Mouse (Mus musculus): ENCODE data around the gene Tmem14c.

The Tmem14c gene

GRCm38 (mm10) chr13:41015829-41016634 is at the start of gene Tmem14c:
Gene Tmem14c (plus strand): TSS chr13:41016292.
- peak; percentile 23; the same call in 1 of the 2 replicates for TF ChIP-seq GATA4 (IDR thresholded peaks at IDR 0.05; ENCODE audit: insufficient replicate concordance, low read length)

- no peak for TF ChIP-seq GATA4 (IDR thresholded peaks at IDR 0.05; ENCODE audit: insufficient replicate concordance, low read length)
Observed at GRCm38 (mm10) chr13:40967609-40968008, 48.5 kb upstream of the Tmem14c start.

- TF ChIP-seq GATA4 (IDR thresholded peaks at IDR 0.05; ENCODE audit: insufficient replicate concordance, low read length) = no peak
Observed at GRCm38 (mm10) chr13:40968564-40968963, 47.5 kb upstream of the Tmem14c start.

- TF ChIP-seq GATA4 (IDR thresholded peaks at IDR 0.05; ENCODE audit: insufficient replicate concordance, low read length) = no peak
Observed at GRCm38 (mm10) chr13:40969761-40970390, 46.2 kb upstream of the Tmem14c start.

GRCm38 (mm10) chr13:40971261-40971660 is 44.8 kb upstream of the Tmem14c start:
- no peak for TF ChIP-seq GATA4 (IDR thresholded peaks at IDR 0.05; ENCODE audit: insufficient replicate concordance, low read length)

GRCm38 (mm10) chr13:40971831-40972230 is 44.3 kb upstream of the Tmem14c start:
- no peak for TF ChIP-seq GATA4 (IDR thresholded peaks at IDR 0.05; ENCODE audit: insufficient replicate concordance, low read length)

- TF ChIP-seq GATA4 (IDR thresholded peaks at IDR 0.05; ENCODE audit: insufficient replicate concordance, low read length) = no peak
Observed at GRCm38 (mm10) chr13:40972976-40973375, 43.1 kb upstream of the Tmem14c start.

- TF ChIP-seq GATA4 (IDR thresholded peaks at IDR 0.05; ENCODE audit: insufficient replicate concordance, low read length) = no peak
Observed at GRCm38 (mm10) chr13:40977609-40978008, 38.5 kb upstream of the Tmem14c start.

GRCm38 (mm10) chr13:40978652-40979051 is 37.4 kb upstream of the Tmem14c start:
- peak; percentile 58 for TF ChIP-seq GATA4 (IDR thresholded peaks at IDR 0.05; ENCODE audit: insufficient replicate concordance, low read length)

GRCm38 (mm10) chr13:40979321-40979720 is 36.8 kb upstream of the Tmem14c start:
- no peak for TF ChIP-seq GATA4 (IDR thresholded peaks at IDR 0.05; ENCODE audit: insufficient replicate concordance, low read length)

GRCm38 (mm10) chr13:40982759-40983158 is 33.3 kb upstream of the Tmem14c start:
- TF ChIP-seq GATA4 (IDR thresholded peaks at IDR 0.05; ENCODE audit: insufficient replicate concordance, low read length) = no peak

- no peak for TF ChIP-seq GATA4 (IDR thresholded peaks at IDR 0.05; ENCODE audit: insufficient replicate concordance, low read length)
Observed at GRCm38 (mm10) chr13:40986081-40986480, 30.0 kb upstream of the Tmem14c start.

GRCm38 (mm10) chr13:40988418-40988817 is 27.7 kb upstream of the Tmem14c start:
- TF ChIP-seq GATA4 (IDR thresholded peaks at IDR 0.05; ENCODE audit: insufficient replicate concordance, low read length) = no peak

GRCm38 (mm10) chr13:40994487-40995263 is 21.4 kb upstream of the Tmem14c start:
- TF ChIP-seq GATA4 (IDR thresholded peaks at IDR 0.05; ENCODE audit: insufficient replicate concordance, low read length) = no peak

GRCm38 (mm10) chr13:41000140-41000925 is 15.8 kb upstream of the Tmem14c start:
- peak; percentile 93; the same call in 1 of the 2 replicates for TF ChIP-seq GATA4 (IDR thresholded peaks at IDR 0.05; ENCODE audit: insufficient replicate concordance, low read length)

Data from liver, adult (tissue).